Mouse (Mus musculus) hindbrain, embryonic 11.5 days (tissue): Measurements from ENCODE around the gene Ogfod2. TPM values are rescaled to one million over a fixed set of nuclear protein-coding genes. Genes with fewer than 3 reads are reported as not detected.
A peak's percentile ranks its signal among the peaks of the same experiment; 100 is the strongest.

ENCODE experiments used
- ATAC-seq: fragments of 200-750 bp; cut with Nextera tagmentation; 2 replicates; pipeline ENCODE4 v1.8.0; 2017; ENCODE audit warnings: mild to moderate bottlenecking, moderate TSS enrichment, moderate library complexity; ENCODE audit not compliant: low FRiP score
- DNase-seq: peaks from one replicate; pipeline ENCODE4 v3.0.0-alpha.2; 2015; ENCODE audit warnings: low spot score
- H3K27ac ChIP-seq: fragments of 300-500 bp; sonication (generic); 2 replicates; pipeline ENCODE4 v1.5.1; 2014; ENCODE audit warnings: mild to moderate bottlenecking, low read depth, low read length
- H3K27me3 ChIP-seq: fragments of 300-500 bp; sonication (generic); 2 replicates; pipeline ENCODE4 v1.6.1; 2014; ENCODE audit warnings: mild to moderate bottlenecking, low read length, moderate library complexity, mixed read lengths; ENCODE audit not compliant: control insufficient read depth, insufficient read depth
- H3K36me3 ChIP-seq: fragments of 300-500 bp; sonication (generic); 2 replicates; pipeline ENCODE4 v1.6.1; 2014; ENCODE audit warnings: mild to moderate bottlenecking, low read length, moderate library complexity, mixed read lengths; ENCODE audit not compliant: control insufficient read depth, insufficient read depth
- H3K4me1 ChIP-seq: fragments of 300-500 bp; sonication (generic); replicated peaks from 2 replicates; pipeline ENCODE4 v1.6.1; 2014; ENCODE audit warnings: low read length, mixed read lengths; ENCODE audit not compliant: control insufficient read depth, insufficient read depth
- H3K4me2 ChIP-seq: fragments of 300-500 bp; sonication (generic); replicated peaks from 2 replicates; pipeline ENCODE4 v1.6.1; 2014; ENCODE audit warnings: mild to moderate bottlenecking, low read depth, low read length
- H3K4me3 ChIP-seq: fragments of 300-500 bp; sonication (generic); 2 replicates; pipeline ENCODE4 v1.5.1; 2014; ENCODE audit warnings: low read depth, low read length
- H3K9ac ChIP-seq: fragments of 300-500 bp; sonication (generic); 2 replicates; pipeline ENCODE4 v1.6.1; 2014; ENCODE audit warnings: low read depth, low read length
- H3K9me3 ChIP-seq: fragments of 300-500 bp; sonication (generic); 2 replicates; pipeline ENCODE4 v1.6.1; 2016; ENCODE audit warnings: low read length; ENCODE audit not compliant: control insufficient read depth
- WGBS: fragments of 180-500 bp; shearing (Covaris S2); extraction: QIAGEN DNeasy Blood & Tissue Kit; methylation state at CpG from one replicate; pipeline ENCODE4 v1.1.7; 2014; 5-methylcytosine and 5-hydroxymethylcytosine counted together
- polyA plus RNA-seq: library from polyadenylated mRNA; unstranded; fragments of >200 nt; fragmentation: Nextera tagmentation; extraction: Ambion mirVana; gene quantifications from 2 replicates; pipeline ENCODE4 v1.2.1, GENCODE M21; 2014

The Ogfod2 gene
- polyA plus RNA-seq, 1 experiment from 2014 or later, result 13.1 TPM

GRCm38 (mm10) chr5:124115531-124115930 lies 3.4 kb downstream of the Ogfod2 start:
- Histone ChIP-seq H3K4me2 (peak overlapping the region; percentile 96), H3K27ac (peak overlapping the region; percentile 76), H3K9ac (peak overlapping the region; percentile 95), H3K4me1 (peaks cover 14% of the 10 kb centered on the region), H3K36me3 (peaks cover 7% of the 10 kb centered on the region; the same call in 1 of the 2 replicates), H3K9me3 (no peaks in the 10 kb centered on the region), H3K27me3 (no peaks in the 10 kb centered on the region), H3K4me3 (peak overlapping the region; percentile 92)
- no peak for ATAC-seq
- DNase-seq, result no peak
- WGBS, result 26% methylated on average over 7 of the region's 7 CpGs

GRCm38 (mm10) chr5:124115990-124116845 lies 4.1 kb downstream of the Ogfod2 start, which contains the start of gene Arl6ip4:
Gene Arl6ip4, plus strand, starts transcription at chr5:124116089.
- peak within 1 kb of the TSS; percentile 92 for H3K4me3 ChIP-seq
- H3K9ac ChIP-seq, result peak within 1 kb of the TSS; percentile 95
- peak within 1 kb of the TSS; percentile 76 for H3K27ac ChIP-seq
- H3K4me2 ChIP-seq, result peak within 1 kb of the TSS; percentile 96
- DNase-seq, result peak; percentile 85
- peak; percentile 20; the same call in 1 of the 2 replicates for ATAC-seq
- peaks cover 14% of the 10 kb centered on the region for H3K4me1 ChIP-seq
- peaks cover 7% of the 10 kb centered on the region for H3K36me3 ChIP-seq
- 2% methylated on average over 64 of the region's 64 CpGs for WGBS
- no peaks in the 10 kb centered on the region for H3K9me3 ChIP-seq
- no peaks in the 10 kb centered on the region for H3K27me3 ChIP-seq

GRCm38 (mm10) chr5:124119204-124119603 lies 7.1 kb downstream of the Ogfod2 start:
- peaks cover 7% of the 10 kb centered on the region for H3K36me3 ChIP-seq
- 82% methylated on average over 5 of the region's 5 CpGs for WGBS

GRCm38 (mm10) chr5:124122357-124122756 lies 10.3 kb downstream of the Ogfod2 start:
- Histone ChIP-seq H3K4me1 (no peaks in the 10 kb centered on the region), H3K4me3 (no peak overlapping the region), H3K27me3 (no peaks in the 10 kb centered on the region), H3K27ac (no peak overlapping the region), H3K4me2 (no peak overlapping the region), H3K9me3 (no peaks in the 10 kb centered on the region), H3K36me3 (peaks cover 7% of the 10 kb centered on the region), H3K9ac (no peak overlapping the region)
- ATAC-seq (no peak), DNase-seq (no peak)
- WGBS, result 92% methylated on average over 18 of the region's 18 CpGs

More at GRCm38 (mm10) chr5:124119204-124119603, 7.1 kb downstream of the Ogfod2 start:
- Histone ChIP-seq H3K9ac (no peak overlapping the region), H3K4me3 (no peak overlapping the region), H3K4me2 (no peak overlapping the region), H3K4me1 (peaks cover 7% of the 10 kb centered on the region), H3K27me3 (no peaks in the 10 kb centered on the region), H3K9me3 (no peaks in the 10 kb centered on the region), H3K27ac (no peak overlapping the region)
- no peak for ATAC-seq
- no peak for DNase-seq

GRCm38 (mm10) chr5:124125093-124125492 lies 13.0 kb downstream of the Ogfod2 start:
- DNase-seq (no peak), ATAC-seq (no peak)
- Histone ChIP-seq H3K9ac (no peak overlapping the region), H3K4me2 (no peak overlapping the region), H3K27me3 (no peaks in the 10 kb centered on the region), H3K36me3 (no peaks in the 10 kb centered on the region; the same call in 1 of the 2 replicates), H3K27ac (no peak overlapping the region), H3K4me3 (no peak overlapping the region), H3K4me1 (no peaks in the 10 kb centered on the region), H3K9me3 (no peaks in the 10 kb centered on the region)
- WGBS, result 90% methylated on average over 11 of the region's 11 CpGs

- no peaks in the 10 kb centered on the region for H3K4me1 ChIP-seq
- no peak overlapping the region for H3K4me3 ChIP-seq
- no peak overlapping the region for H3K9ac ChIP-seq
- ATAC-seq (no peak), DNase-seq (no peak)
- no peaks in the 10 kb centered on the region for H3K27me3 ChIP-seq
- no peak overlapping the region for H3K4me2 ChIP-seq
- H3K9me3 ChIP-seq, result no peaks in the 10 kb centered on the region
- no peaks in the 10 kb centered on the region for H3K36me3 ChIP-seq
- WGBS, result 89% methylated on average over 5 of the region's 5 CpGs
- no peak overlapping the region for H3K27ac ChIP-seq
Measured at GRCm38 (mm10) chr5:124134261-124134660, 22.2 kb downstream of the Ogfod2 start.

GRCm38 (mm10) chr5:124138066-124138465 lies 26.0 kb downstream of the Ogfod2 start:
- H3K9ac ChIP-seq, result no peak overlapping the region
- DNase-seq (no peak), ATAC-seq (no peak)
- no peaks in the 10 kb centered on the region for H3K4me1 ChIP-seq
- no peaks in the 10 kb centered on the region for H3K36me3 ChIP-seq
- 75% methylated on average over 7 of the region's 7 CpGs for WGBS
- no peaks in the 10 kb centered on the region for H3K27me3 ChIP-seq
- H3K9me3 ChIP-seq, result no peaks in the 10 kb centered on the region
- H3K4me3 ChIP-seq, result no peak overlapping the region
- no peak overlapping the region for H3K4me2 ChIP-seq
- H3K27ac ChIP-seq, result no peak overlapping the region

GRCm38 (mm10) chr5:124149028-124149427 lies 36.9 kb downstream of the Ogfod2 start:
- Histone ChIP-seq H3K27me3 (no peaks in the 10 kb centered on the region), H3K4me2 (no peak overlapping the region), H3K36me3 (no peaks in the 10 kb centered on the region), H3K27ac (no peak overlapping the region), H3K9me3 (no peaks in the 10 kb centered on the region), H3K4me1 (no peaks in the 10 kb centered on the region), H3K4me3 (no peak overlapping the region), H3K9ac (no peak overlapping the region)
- ATAC-seq (no peak), DNase-seq (no peak)
- whole genome bisulfite sequencing, result 73% methylated on average over 5 of the region's 5 CpGs

GRCm38 (mm10) chr5:124150895-124151294 lies 38.8 kb downstream of the Ogfod2 start:
- no peak overlapping the region for H3K9ac ChIP-seq
- H3K27ac ChIP-seq, result no peak overlapping the region
- 90% methylated on average over 7 of the region's 7 CpGs for WGBS
- ATAC-seq (no peak), DNase-seq (no peak)
- H3K36me3 ChIP-seq, result no peaks in the 10 kb centered on the region
- H3K27me3 ChIP-seq, result no peaks in the 10 kb centered on the region
- H3K9me3 ChIP-seq, result no peaks in the 10 kb centered on the region
- no peaks in the 10 kb centered on the region for H3K4me1 ChIP-seq
- H3K4me2 ChIP-seq, result no peak overlapping the region
- no peak overlapping the region for H3K4me3 ChIP-seq
